Mouse (Mus musculus) thymus, adult 18-20 months (tissue): ENCODE measurements around the gene Lamc2.

Source experiments
- DNase-seq, 2 experiments: peaks; one replicate each; pipeline ENCODE4 v3.0.0; 2022; ENCODE audit warnings: mixed read lengths in 2 of 2

Lamc2 gene

DNA sequence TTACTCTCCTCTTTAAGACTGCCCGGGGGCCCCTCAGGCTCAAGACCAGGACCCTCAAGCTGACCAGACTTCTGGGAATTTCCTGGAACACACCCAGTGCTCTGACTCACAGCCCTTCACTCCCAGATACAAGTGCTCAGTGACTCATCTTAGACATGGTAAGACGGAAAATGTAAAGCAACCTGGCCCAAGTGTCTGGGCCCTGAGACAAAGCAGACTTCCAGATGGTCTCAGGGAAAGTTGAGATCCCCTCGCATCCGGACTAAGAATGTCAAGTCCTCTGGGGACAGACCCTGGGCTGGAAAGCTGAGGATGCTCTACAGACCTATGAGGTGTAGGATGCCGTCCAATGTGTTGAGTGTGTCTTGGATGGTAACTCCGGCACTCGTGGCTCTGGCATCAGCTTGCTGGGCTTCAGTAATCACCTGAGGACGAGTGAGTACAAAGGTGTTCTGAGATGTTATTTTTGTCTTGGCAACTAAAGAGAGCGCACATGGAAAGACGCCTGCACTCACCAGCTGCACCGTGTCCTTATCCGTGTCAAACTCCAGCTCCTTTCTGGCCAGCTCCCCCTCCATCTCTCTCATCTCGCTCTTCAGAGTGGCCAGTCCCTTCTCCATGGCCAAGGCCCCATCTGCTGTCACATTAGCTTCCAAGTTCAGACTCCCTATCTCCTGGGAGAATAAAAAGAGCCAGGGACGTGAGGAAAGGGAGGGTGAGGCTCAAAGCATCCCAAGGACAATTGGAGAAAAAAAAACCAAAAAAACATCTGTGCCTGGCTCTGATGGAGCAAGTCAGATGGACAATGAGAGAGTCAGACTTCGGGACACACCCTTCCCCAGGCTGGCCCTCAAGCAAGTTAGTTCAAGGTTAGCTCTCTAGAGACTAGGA, 59.5 kb downstream of the Lamc2 start:
- no peak for DNase-seq

DNA sequence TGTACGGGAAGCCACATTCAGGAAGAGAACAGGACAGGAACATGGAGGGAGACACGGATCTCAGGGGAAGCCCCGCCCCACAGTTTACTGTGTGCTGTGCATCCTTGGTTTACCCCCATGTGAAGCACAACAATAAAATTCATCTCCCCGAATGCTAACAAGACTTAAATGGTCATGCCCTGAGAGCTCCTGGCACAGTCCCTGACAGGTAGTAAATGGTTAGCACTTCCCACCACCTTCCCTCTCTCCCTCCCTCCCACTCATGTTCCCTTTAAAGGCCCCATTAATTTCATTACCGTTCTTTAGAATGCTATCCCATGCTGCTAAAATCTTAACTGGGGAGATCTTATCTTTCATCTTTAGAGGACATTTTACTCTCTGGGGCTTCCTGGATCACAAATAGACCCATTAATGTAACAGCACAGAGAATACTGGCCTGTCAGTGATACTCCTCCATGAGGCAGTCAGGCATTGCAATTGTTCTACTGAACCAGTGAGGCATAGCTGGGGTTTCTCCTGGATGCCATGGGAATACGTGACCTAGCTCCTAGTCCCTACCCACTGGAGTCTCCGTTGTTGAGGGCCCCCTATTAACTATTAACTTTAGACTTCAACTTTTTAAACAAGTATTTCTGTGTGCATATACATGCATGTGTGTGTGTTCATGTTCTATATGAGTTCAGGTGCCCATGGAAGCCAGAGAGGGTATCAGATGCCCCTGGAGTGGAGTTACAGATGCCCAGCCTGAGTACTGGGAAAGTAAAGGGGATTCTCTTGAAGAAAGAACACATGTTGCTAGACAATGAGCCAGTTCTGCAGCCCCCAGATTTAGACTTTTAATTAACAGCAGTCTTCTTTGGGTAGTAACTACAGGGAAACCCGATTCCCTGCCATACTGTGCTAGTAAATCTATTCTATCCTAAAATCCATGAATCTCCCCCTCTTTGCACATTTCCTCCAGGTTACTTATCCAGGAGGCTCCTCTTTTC, 60.7 kb downstream of the Lamc2 start:
- DNase-seq: no peak

DNA sequence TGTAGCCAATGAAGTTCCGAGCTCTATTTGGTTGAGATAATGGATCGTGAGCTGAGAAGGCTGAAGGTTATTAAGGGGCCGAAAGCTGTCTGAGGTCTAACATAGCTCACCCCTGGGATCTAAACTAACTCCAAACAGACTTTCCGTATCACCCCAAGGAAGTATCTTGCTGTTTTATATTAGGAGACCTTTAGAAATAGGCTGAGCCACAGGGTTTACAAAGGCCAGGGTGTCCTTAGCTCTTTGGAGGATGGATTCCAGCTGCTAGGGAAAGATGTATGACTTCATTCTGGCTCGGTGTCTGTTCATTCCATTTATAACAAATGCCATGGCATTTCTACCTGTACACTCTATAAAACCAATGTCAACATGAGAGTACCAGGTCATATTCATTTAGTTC, 61.7 kb downstream of the Lamc2 start:
- no peak for DNase-seq

DNA sequence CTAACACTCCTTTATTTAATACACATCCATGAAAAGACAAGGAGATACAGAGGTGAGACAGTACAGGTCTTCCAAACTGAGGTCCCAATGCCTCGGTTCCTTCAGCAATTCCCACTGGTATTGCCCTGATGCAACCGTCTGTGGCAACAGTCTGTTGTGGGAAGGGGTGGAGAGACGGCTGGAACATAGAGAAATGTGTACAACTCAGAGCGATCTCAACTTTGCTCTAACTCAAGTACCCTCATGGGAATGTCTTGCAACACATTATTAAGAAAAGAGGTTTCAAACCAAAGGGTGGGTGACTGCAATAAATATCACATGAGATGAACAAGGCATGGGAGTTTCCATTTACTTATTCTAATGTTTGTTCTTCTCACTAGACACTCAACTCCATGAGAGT, 63.5 kb downstream of the Lamc2 start:
- no peak for DNase-seq

DNA sequence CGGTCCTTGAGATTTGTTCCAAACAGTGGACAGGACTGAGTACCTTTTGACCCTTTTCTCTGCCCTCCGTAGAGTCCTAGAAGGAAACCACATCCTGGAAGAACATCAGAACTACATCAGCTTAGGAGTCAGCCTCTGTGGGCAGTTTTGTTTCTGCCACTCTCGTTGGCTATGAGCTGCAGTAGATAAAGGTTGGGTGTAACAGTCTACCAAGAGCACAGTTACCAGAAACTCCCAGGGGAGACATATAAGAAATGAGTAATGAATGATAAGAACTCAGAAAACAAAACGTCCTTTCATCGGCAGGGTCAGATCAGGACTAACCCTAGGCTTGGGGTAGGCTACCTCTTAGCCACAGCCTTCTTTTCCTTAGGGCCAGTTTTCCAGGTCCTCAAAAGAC, 64.9 kb downstream of the Lamc2 start:
- no peak for DNase-seq

DNA sequence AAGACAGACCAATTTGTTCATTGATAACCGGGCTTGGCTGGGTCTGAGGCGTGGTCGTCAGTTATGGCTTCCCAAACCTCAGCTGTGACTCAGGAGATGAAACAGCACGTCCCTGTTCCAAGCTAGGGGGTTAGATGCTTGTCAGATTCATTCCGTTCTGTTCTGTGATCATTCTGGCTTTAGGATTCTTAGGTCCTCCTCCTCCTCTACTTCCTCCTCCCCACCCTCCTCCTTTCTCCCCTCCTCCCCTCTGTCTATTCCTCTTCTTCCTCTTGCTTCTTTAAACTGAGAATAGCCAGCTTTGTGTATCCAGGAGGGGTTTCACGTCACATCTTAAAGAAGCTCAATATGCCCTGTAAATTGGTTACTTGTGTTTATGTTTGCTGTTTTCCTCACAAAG, 65.7 kb downstream of the Lamc2 start:
- DNase-seq: no peak

DNA sequence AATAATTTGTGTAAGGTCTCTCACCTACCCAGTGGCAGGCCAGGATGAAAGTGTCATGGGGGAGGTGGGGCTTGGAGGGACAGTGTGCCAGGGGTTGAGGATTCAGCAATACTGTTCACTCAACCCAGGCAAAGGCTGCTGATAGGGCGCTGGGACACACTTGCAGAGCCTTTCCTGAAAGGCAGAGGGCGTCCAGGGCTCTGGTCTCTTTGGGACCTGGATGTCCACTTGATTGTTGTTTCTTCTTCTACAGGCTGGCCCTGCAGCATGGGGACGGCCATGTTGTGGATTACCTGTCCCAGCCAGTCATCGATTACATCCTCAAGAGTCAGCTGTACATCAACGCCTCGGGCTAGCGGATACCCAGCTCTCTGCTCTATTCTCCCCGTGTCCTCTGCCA, 70.9 kb downstream of the Lamc2 start:
- no peak for DNase-seq

DNA sequence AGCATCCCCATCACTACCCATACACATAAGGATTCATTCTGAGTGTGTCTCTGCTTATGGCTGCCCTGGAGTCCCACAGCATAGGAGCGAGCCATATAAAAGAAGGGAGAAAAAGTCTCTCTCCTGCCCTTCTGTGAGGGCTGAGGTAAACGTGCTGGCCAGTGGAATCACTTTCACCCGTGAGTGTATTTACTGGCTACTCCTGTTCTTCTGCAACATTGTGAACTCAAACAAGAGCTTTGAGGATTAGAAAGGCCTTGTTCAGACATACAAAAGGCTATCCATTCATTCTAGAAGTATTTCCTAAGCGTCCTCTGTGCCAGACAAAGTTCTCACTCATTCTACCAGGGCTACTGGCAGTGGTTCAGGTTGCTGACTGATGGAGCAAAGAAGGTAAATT, 74.7 kb downstream of the Lamc2 start:
- DNase-seq: no peak

DNA sequence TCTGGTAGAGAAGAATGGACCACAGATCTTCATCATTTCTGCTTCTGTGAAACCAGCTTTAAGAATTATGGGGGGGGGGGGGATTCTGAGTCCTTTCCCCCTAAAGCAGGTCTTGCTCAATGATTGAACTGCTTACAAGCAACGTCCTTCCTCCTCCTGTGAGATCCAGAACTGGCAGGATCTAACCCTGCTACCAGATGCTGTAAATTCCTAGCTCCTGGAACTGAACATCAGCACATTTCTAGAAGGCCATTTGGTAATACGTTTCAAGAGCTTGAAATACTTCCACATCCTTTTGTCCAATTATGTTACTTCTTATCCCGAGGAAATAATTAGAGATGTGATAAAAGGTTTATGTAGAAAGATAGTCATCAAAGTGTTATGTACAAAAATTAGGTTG, 76.4 kb downstream of the Lamc2 start:
- DNase-seq: no peak

DNA sequence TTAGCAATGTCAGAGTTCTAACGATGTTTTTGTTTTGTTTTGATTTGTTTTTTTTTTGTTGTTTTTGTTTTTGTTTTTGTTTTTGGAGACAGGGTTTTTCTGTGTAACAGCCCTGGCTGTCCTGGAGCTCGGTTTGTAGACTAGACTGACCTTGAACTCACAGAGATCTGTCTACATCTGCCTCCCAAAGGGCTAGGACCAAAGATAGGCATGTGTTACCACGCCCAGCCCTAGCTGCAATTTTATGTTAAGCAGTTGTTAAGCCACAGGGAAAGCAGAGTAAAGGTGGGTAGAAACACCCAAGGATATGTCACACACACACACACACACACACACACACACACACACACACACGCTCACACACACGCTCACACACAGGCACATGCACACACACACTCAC, 76.9 kb downstream of the Lamc2 start:
- DNase-seq: no peak

DNA sequence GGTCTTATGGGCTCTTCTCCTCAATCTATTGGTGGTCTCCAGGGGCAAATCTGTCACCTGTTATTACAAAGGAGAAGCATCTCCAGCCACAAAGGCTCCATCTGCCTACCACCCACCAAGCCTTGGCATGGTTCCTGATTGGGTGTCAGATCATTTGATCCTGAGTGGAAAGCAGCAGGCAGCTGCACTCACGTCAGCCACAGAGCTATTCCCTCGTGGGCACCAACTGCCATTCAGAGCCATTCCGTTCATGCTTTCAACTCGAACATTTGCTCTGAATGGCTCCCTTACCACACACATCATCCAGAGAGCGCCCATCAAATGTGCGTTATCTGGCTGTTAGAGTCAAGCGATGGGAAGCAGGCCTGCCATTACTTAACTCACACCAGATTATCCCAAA, 78.4 kb downstream of the Lamc2 start:
- no peak for DNase-seq

DNA sequence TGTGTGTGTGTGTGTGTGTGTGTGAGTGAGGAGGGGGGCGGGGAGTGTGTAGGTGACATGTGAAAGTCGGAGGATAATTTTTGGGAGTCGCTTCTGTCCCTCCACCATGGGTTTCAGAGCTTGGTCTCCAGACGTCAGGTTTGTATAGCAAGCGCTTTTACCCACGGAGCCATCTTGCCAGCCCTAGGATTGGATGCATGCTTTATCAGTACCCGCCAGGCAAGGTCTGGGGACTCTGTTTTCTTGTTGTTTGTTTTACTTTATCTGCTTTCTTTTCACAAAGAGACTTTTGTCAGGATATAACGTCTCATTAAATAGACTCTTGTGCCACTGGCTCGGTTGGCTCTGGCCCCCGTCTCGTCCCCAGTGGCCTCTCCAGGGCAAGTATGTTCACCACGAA, 81.4 kb downstream of the Lamc2 start:
- no peak for DNase-seq

DNA sequence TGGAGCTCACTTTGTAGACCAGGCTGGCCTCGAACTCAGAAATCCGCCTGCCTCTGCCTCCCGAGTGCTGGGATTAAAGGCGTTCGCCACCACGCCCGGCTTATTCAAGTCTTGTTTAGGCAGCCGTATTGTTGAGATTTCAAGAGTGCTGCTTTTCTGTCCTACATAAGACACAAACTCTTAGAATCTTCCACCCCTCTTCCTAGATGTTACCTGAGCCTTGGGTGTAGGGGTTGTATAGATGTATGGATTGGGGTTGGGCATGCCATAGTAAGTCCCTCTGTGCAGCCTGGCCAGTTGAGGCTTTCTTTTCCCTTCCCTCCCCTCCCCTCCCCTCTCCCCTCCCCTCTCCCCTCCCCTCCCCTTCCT, 83.1 kb downstream of the Lamc2 start:
- no peak for DNase-seq

DNA sequence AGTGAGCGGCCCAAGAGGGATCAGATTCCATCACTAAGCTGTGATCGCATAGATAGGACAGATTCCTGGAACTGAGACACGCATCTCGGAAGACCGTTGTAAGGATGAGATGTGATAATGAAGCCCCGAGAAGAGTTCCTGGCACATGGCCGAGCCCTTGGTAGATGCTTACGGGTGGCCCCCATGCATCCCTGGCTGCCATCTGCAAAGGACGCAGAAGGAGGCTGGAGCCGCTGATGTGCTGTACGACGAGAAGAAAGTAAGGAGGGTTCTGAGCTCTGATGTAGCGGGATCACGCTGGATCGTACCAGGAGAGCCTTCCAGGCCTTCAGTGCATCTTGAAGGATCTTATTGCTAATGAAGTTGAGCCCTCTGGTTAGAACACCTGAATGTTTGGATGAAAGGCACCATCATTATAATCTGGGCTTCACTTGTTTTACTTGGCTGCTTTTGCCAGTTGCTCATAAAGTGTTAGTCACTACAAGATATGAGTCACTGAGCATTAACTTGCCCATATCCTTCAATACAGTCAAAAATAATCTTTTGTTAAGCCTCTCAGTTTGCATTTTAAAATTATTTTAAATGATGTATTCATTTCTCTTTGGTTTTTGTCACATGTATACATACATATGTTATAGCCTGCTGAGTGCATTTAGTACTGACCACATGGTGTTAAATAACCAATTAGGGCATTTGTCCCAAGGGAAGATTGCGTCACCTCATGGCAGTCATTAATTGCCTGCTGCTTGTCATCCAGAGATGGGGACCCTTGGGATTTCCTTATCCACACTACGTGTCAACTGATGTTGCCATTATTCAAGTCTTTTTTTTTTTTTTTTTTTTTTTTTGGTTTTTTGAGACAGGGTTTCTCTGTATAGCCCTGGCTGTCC, 83.7 kb downstream of the Lamc2 start:
- DNase-seq: no peak

DNA sequence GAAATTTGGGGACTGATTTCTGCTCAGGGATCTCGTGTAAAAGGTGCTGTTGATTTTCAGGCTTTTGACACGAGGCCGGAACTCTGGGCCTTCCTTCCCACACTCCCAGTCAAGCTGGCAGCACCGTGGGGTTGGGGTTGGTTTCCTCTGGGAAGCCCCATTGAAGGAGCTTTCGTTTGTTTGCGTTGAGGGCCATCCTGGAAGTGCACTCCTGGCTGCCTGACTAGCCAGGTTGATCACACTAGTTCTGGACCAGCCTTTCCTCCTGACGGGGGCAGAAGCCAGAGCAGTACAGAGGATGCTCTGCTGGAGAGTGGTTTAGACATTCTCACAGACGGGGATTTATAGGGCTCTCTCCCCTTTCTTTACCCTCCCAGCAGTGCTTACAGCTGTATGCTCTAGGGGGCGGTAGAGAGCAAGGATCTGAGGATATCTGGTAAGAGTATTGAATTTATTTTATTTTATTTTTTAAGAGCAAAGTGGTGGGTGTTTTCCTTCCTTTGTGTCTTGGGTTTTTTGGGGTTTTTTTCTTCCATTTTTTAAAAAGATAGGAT, 84.8 kb downstream of the Lamc2 start:
- DNase-seq: peak in 1 of 2 experiments; percentile 23

DNA sequence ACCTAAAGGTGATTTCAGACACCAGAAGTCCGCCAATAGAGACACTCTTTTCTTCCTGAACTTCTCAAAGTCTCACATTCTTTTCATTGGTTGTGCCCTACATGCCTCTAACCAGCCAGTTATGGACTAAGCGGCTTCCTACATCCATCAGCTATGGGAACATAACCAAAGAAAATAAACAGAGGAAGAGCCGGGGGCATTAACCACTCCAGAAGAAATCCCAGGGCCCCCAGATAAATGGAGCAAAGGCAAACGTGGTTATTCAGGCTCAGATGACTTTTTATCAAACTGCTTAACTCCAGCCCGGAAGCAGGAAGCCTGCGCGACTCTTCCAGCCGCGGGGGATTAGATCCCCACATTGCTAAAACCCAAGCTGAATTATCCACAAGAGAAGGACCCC, 85.3 kb downstream of the Lamc2 start:
- no peak for DNase-seq

DNA sequence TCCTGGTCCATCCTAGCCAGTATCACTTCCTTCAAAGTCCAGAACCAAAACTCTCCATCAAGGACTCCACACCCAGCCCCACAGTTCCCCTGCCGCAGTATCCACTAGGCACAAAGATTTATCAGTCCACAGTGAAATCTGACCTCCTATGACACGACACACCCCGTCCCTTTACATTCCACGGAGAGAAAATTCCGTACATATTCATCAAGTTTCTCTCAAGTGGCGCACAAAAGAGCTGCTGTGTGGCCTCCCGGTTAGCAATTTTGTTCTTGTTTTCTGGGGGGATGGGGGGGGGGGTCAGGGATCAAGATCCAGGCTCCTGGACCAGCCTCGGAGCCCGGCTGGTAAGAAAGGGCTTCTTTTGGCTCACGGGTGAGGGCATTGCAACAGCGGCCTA, 87.7 kb downstream of the Lamc2 start:
- no peak for DNase-seq

DNA sequence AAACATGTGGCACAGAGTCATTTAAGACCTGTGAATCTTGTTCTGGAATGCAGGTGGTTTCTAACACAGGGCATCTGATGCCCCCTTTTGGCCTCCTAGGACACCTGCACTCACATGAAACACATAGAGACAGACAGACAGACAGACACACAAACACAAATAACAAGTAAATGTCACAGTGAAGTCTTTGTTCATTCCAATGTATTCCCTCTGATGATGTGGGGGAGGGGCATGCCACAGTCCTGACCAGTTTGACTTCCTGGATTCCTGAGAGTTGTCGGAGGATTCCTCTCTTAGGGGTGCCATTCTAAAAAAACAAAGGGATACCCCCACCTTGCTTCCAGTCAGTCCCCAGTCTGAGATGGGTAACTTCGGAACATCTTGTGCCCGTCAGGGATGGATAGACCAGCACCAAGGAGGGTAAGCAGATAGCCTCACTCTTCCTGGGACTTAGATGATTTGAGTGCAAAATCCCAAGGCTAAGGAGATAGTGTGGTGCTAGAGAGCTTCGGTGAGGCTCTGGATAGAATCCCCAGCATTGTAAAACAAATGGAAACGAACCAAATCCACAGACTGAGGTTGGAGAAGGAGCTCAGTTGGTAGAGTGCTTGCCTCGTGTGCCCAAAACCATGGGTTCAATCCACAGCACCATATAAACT, 89.1 kb downstream of the Lamc2 start:
- DNase-seq: no peak

DNA sequence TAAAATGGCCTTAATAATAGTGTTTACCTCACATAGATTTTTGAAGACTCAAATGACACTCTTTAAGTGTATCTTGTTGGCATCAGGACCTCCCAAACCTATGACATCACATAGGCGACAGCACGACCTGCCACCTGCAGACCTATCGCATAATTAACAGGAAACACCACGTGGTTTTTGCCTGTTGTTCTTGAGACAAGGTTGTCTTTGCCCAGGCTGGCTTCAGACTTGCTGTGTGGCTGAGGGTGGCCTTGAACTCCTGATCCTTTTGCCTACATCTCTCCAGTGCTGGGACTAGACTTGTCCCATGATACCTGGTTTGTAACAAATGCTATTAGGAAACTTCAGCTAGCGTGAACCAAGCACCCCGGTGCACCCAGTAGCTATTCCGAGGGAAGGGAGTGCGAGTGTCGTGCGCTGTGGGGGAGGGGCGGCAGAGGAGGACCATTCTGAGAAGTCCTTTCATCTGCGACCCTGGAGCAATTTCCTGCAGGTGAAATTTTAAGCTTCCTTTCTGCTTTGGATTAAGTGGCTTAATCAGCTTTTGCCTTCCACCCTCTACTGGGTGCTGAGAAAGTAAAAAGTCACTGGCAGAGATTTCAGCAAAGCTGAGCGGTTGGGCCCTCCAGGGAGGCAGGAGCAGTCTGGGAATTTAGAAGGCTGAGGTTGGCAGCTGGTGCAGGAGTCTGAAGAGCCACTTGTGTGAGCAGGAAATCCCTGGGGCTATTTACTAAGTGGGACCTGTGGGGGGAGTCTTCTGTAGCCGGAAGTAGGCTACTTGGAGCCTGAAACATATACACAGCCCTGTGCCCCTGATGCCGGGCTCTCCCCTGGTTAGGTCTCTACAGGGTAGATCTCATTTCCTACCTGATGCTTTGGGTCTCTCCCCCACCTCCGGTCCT, 90.2 kb downstream of the Lamc2 start:
- DNase-seq: no peak

DNA sequence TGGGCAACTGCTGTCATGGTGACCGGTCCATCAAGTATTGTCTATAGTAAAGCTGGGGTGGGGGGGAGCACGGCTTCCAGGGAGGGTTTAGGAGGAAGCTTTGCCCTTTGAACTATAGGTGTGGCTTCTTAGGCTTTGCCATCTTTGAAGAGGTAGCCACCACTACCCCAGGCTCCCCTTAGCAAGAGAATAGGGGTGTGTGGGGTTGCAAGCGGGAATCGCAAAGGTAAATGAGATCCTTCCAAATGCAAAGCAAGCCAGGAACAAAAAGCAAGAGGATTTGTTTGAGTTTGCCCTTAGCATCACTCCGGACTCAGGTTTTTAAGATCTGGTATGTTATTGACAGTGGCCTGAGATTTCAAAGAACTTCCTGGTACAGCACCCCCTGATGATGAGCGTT, 90.9 kb downstream of the Lamc2 start:
- no peak for DNase-seq
